In genomic region chr7:113109481-113109880, GRCm38 (mm10) we compare ENCODE assay signal across 10 mouse cellular contexts.
"Had no signal": no experiment of that assay in that cellular context is flagged by ENCODE, and none has a peak within 500 bp of the region (broad histone marks: within the 10 kb centered on the region; RNA-seq: fewer than 3 reads in every experiment).

No protein-coding gene starts in this region.

- H3K27ac ChIP-seq: limb, embryonic 15.5 days; liver, embryonic 12.5 days; midbrain, embryonic 13.5 days; neural tube, embryonic 15.5 days had no signal

- H3K4me3 ChIP-seq: limb, embryonic 15.5 days; liver, embryonic 12.5 days; midbrain, embryonic 13.5 days; myocyte; neural tube, embryonic 15.5 days had no signal

- H3K27me3 ChIP-seq: limb, embryonic 15.5 days; liver, embryonic 12.5 days; midbrain, embryonic 13.5 days; neural tube, embryonic 15.5 days had no signal

- ATAC-seq: liver, embryonic 12.5 days; midbrain, embryonic 13.5 days had no signal

- H3K9ac ChIP-seq: limb, embryonic 15.5 days; liver, embryonic 12.5 days; midbrain, embryonic 13.5 days; neural tube, embryonic 15.5 days had no signal

- H3K4me2 ChIP-seq: limb, embryonic 15.5 days; liver, embryonic 12.5 days; midbrain, embryonic 13.5 days; neural tube, embryonic 15.5 days had no signal

- H3K9me3 ChIP-seq: limb, embryonic 15.5 days; liver, embryonic 12.5 days; midbrain, embryonic 13.5 days; neural tube, embryonic 15.5 days had no signal

- DNase-seq: kidney, postnatal 14 days; layer of hippocampus, postnatal 36 days; right cerebral cortex, adult 18-20 months; right cerebral cortex, postnatal 25 days; thymus, postnatal 36 days had no signal

- H3K36me3 ChIP-seq: limb, embryonic 15.5 days; liver, embryonic 12.5 days; midbrain, embryonic 13.5 days; neural tube, embryonic 15.5 days had no signal

- H3K4me1 ChIP-seq: limb, embryonic 15.5 days; liver, embryonic 12.5 days; midbrain, embryonic 13.5 days had no signal
